Mouse (Mus musculus): ENCODE results near the gene Sdk1.

The Sdk1 gene

DNA sequence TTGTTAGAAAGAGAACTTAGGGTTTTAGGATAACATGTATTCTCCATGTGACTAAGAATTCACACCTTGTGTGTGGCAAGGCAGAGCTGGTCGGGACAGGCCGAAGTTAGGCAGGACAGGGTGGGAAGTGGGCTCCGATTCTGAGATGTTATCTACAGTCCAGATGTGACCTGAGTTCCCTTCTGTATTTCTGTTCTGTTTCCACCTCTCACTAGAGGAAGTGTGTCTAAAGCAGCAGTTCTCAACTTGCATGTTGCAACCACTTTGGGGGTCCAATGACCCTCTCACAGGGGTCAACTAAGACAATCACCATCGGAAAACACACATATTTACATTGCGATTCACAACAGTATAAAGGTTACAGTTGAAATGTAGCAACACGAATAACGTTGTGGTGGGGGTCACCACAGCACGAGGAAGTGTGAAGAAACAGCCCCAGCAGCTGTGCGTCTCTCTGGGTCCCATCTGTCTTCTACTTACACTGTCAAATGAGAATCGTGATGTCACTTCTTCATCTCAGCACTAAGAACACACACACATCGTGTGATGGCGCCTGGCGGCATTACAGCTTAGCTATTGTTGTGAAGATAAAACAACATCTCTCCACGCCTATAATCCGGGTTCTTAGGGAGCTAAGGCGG, 583.6 kb downstream of the Sdk1 start:
- POLR2A ChIA-PET: interaction anchor here in 1 of 4 experiments (0.5 kb wide), 1 partner anchor 75 kb away, joined by 3 read pairs; no protein-coding TSS in a partner anchor
- CTCF ChIA-PET: no interaction called here

DNA sequence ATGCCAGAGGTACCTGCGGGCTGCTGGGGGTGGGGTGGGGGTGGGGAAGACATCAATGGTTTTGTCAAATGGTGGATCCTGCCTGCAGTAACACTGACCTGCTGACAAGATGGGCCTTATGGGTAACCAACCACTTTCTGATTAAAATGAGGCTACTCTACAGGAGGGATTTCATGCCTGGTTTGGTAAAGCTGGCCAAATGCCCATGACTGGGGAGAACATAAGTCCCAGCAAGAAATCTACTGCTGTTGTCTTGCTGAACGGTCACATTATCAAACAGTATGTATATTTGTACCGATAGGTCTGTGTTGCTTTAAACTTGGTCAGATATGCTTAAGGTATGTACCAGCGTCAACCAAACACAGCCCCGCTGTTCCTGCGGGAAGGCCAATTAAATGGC, 594.3 kb downstream of the Sdk1 start:
- POLR2A ChIA-PET: no interaction called here
- CTCF ChIA-PET: no interaction called here

DNA sequence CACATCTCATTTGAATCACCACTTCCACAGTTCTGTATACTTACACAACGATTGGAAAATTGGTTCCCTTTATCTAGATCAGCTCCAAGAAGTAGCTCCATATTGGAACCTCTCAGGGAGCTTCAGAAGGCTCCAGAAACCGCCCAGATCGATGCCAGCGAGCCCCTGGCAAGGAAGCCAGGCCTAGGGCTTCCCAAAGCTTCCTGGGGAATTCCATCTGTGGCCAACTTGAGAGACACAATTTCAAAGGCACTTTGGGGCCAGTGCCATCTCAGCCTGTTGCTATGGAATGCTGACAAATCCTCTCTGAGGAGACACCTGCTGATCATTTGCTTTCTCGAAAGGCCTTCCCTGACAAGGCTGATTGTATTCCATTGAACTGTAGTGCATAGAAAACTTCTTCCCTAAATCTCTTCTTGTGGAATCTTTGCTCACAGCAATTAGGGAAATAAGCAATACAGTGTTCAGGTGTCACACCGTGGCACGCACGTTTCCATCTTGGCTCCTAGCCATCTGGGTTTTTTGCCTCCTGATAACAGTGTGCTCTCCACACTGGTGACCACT, 595.7 kb downstream of the Sdk1 start:
- ChIA-PET POLR2A (interaction anchor here in 1 of 4 experiments (1.2 kb wide), 1 partner anchor 13 kb away, joined by 3 read pairs; no protein-coding TSS in a partner anchor), CTCF (interaction anchor here in 2 of 4 experiments (0.6 kb wide), 2 partner anchors 25 to 65 kb away, joined by 3 to 5 read pairs; no protein-coding TSS in a partner anchor)

DNA sequence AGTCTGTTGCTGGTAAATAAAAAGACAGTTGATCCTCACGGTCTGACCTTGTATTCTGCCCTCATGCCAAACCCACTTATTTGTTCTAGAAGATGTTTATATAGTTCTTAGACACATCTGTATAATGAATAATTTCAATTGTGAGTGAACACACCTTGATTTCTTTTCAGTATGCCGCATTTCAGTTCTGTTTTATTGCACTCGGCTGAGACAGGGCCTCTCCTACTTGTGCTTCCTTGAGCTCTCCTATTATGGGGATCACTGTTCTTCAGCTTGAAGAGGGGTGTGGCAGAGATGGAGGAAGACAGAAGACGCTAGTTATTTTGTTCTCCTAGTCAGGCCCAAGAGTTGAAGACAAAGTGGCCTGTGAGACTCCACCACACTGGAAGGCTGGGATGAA, 603.4 kb downstream of the Sdk1 start:
- ChIA-PET POLR2A (no interaction called here), CTCF (no interaction called here)

DNA sequence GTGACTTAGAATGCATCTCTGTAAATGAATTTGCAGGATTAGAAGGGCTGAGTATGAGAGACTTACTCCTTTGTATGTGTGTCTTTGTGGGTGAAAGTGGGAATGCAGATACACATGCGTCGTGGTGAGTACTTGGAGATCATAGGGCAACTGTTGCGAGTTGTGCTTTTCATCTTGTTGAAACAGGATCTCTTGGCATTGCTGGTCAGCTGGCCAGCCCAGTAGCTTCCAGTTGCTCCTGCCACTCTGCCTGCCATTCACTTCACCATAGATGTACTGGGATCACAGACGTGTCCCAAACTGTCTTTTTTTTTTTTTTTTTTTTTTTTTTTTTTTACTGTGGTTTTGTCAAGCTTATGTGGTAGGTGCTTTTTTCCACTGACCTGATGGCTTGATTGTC, 606.4 kb downstream of the Sdk1 start:
- ChIA-PET POLR2A (no interaction called here), CTCF (interaction anchor here in 2 of 4 experiments (0.6 to 0.7 kb wide), 2 partner anchors 35 to 662 kb away, joined by 3 to 4 read pairs; no protein-coding TSS in a partner anchor)

DNA sequence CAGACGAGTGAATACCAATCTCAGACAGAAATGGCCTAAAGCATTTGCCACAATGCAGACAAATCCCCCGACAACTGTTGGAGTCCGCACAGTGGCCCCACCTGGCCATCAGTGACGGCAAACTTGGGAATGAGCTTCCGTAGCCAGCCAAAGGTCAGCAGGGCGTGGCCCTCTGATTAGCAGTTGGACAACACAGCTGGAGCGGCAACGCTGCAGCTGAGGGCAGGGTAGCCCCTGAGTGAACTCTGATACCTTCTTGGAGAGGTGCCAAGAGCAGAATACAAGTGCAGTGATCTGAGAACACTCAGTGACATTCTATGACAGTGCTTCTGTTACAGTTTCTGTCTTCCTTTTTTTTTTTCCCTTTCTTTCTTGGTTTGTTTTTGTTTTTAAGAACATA, 610.9 kb downstream of the Sdk1 start:
- CTCF ChIA-PET: no interaction called here

DNA sequence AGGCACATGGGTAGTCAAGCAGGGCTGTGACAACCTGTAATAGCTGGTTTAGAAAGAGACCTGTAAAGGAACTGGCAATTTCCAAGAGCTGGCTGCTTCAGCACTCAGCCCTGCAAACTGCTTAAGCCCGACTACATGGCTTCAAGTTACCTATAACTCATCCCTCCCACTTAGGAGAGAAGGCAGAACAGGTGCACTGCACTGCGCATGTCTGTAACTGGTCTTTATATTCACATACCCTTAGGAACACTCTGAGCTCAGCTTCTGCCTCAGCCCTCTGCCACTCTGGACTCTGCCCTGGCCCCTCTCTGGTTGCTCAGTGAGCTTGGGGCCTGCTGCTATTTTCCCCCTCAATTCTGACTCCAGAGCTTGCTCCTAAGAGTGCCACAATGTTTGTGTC, 615.2 kb downstream of the Sdk1 start:
- CTCF ChIA-PET: no interaction called here
- POLR2A ChIA-PET: no interaction called here

More for the DNA sequence above, 610.9 kb downstream of the Sdk1 start:
- POLR2A ChIA-PET: interaction anchor here in 2 of 4 experiments (0.5 to 0.7 kb wide), 2 partner anchors 19 to 615 kb away, joined by 4 read pairs; no protein-coding TSS in a partner anchor

DNA sequence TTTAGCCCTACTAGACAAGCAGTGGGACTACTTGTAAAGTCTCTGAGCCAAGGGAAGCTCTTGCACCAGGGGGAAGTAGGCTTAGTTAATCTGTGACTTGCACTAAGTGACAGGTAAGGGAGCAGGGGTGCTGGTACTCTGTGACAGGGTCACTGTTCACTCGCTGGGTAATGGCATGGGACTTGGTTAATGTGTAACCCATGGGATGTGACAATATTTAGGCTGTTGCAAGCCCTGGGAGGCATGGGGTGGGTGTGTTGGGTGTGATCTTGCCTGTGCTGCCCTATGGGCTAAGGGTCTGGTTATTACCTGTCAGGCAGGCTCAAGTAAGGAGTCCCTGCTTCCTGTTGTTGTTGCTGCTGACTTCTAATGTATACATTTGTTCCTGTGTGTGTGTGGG, 616.5 kb downstream of the Sdk1 start:
- ChIA-PET CTCF (no interaction called here), POLR2A (no interaction called here)

DNA sequence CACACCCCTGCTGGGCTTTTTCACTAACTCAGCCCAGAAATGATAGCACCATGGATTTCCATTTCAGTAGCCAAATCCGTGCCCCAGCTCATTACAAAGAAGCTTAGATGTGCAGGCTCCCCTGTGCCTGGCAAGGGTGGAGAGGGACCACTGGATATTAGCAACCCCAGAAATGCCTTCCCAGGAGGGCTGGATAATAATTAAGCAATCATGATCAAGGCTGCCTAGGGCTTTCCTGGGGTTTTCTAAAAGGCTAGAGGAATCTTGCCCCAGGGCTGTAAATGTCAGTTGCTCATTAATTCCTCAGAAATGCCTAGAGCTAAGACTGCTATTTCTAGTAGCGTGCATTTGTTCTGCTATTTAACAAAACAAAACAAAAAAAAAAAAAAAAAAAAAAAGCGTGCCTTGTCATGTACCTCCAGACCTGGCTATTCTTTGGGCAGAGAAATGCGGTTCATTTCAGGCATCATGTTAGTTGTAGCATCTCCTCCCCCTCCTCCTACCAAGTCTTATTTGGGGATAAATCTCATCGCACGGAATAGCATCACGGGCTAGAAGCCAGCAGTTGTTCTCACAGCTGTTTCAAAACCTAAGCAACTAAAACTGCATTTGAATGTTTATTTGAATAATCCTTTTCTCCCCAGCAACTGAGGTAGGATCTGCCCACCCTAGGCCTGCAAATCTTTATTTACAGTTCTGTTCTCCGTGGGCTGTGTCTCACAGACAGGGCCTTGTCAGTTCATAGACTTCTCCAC, 617.3 kb downstream of the Sdk1 start:
- POLR2A ChIA-PET: interaction anchor here in 1 of 4 experiments (0.7 kb wide), 1 partner anchor 1062 kb away, joined by 6 read pairs; no protein-coding TSS in a partner anchor
- CTCF ChIA-PET: no interaction called here

DNA sequence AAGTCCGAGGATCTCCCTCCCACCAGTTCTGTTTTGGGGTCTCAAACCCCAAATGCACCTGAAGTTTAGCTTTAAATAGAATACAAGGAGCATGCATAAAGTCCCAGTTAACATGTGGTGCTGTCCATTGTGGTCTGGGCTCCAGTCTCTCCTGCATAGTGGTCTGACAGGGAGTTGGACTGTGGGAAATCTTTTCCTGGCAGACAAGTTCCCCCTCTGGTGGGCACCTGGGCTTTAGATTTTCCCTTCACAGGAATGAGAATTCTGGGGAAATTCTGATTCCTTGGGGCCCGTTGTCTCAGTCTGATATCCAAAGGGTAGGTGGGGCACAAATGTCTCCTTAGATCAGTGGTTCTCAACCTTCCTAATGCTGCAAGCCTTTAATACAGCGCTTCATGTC, 624.8 kb downstream of the Sdk1 start:
- ChIA-PET POLR2A (interaction anchor here in 1 of 4 experiments (0.6 kb wide), 1 partner anchor 34 kb away, joined by 3 read pairs; no protein-coding TSS in a partner anchor), CTCF (interaction anchor here in 1 of 4 experiments (1.3 kb wide), 1 partner anchor 8 kb away, joined by 4 read pairs; no protein-coding TSS in a partner anchor)

DNA sequence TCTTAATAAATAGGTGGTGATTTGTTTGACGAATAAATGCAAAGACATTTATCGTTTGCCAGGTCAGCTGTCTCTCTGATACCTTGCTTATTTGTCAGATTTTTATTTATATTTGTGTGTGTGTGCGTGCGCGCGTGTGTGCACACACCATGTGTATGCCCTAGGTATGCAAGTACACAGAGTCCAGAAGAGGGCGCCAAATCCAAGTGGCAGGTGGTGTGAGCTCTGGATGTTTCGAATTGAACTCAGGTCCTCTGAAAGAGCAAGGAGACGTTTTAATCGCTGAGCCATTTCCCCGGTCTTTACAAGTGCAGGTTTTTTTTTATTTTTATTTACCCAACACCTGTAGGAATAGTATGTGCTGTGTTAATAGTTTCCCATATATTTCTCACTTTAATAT, 632.5 kb downstream of the Sdk1 start:
- CTCF ChIA-PET: interaction anchor here (0.5 to 1.5 kb wide), 8 partner anchors 8 to 1538 kb away, joined by 3 to 4 read pairs (median 4); no protein-coding TSS in a partner anchor
- POLR2A ChIA-PET: interaction anchor here in 1 of 4 experiments (0.6 kb wide), 1 partner anchor 42 kb away, joined by 3 read pairs; no protein-coding TSS in a partner anchor

DNA sequence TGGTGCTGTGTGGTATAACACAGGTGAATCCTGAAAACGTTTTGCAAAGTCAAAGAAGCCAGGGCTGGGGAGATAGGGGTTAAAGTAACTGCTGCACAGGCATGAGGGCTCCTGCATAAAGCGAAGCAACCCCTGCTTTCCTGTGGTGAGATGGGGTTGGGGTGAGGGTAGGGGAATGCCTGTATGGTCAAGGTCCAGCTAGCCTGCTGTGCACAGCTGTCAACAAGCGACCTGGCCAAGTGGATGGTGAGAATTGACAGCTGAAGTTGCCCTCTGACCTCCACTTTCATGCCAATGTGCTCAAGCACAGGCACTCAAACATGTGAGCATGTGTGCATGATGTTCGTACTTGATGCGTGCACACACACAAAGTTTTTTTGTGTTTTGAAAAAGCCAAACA, 639.4 kb downstream of the Sdk1 start:
- ChIA-PET POLR2A (no interaction called here), CTCF (no interaction called here)

DNA sequence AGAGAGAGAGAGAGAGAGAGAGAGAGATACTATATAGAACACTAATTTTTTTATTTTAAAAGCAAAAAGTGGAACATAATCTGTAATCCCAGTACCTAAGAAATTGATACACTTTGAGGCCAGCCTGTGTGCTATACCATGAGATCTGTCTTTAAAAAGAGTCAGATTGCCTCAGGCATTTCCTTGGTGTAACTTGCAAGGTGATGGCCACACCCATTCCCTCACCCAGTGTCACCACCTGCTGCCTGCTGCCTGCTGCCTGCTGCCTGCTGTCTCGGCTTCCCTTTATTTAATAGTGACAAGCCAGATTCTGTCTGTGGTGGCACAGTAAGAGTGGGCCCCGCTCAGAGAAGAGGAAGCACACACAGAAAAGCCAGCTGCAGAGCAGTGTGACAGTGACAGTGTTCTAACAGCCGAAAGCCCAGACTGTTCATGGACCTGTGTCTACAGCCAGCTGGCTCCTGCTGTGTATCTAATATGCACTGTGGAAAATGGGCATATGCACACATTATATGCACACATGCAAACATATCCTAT, 642.9 kb downstream of the Sdk1 start:
- POLR2A ChIA-PET: no interaction called here
- CTCF ChIA-PET: no interaction called here

DNA sequence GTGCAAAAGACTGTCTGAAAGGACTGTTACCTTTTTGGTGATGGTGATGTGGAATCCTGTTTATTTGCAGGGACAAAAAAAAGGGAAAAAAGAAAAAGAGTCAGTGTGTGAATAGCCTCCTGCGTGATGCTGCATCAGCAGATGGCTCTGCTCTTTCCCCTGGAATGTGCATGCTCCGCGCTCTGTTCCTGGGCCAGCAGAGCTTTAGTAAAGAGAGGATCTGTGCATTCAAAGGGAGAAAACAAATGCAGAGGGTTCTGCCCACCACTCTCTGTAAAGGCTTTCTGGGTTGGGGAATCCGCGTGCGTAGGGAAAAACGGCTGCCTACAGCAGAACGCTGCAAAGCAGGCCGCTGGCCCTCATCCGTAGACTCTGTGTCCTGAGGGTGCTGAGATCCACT, 644.7 kb downstream of the Sdk1 start:
- ChIA-PET CTCF (no interaction called here), POLR2A (no interaction called here)

DNA sequence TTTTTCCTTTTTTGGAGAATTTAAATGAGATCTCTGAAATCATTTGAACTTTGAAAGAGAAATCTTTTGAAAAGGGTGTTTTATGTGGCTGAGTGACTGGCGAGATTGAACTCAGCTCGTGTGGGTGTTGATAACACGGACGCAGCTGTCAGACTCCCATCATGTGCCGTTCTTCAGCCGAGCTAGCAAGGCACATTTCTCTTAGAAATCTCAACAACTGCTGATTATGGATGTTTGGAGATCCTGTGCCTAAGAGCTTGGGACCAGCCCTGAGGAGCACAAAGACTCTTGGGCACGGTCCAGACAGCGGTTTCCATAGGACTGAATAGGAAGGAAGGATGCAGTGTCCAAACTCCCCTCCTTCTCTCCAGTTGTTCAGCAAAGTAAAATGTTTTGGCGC, 648.5 kb downstream of the Sdk1 start:
- CTCF ChIA-PET: interaction anchor here in 2 of 4 experiments (0.5 to 1.1 kb wide), 2 partner anchors 16 to 271 kb away, joined by 3 to 4 read pairs; no protein-coding TSS in a partner anchor
- POLR2A ChIA-PET: interaction anchor here in 1 of 4 experiments (0.5 kb wide), 1 partner anchor 657 kb away, joined by 3 read pairs; no protein-coding TSS in a partner anchor

DNA sequence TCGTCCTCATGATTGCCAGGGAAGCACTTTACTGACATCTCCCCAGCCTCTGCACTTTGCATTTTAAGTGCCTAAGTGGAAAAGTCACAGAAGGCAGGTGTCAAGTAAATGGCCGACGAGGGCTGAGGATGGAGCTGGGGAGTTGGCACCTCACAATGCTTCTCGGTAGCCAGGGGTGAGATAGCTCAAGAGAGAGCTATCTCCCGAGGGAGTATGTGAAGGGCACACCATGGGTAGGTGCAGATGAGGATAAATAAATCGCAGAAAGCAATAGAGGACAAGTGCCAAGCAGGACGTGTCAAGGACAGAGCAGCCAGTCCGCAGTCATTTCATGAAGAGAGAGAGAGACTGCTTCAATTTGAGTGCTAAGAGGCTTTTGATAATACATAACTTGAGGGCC, 655.1 kb downstream of the Sdk1 start:
- CTCF ChIA-PET: no interaction called here
- POLR2A ChIA-PET: no interaction called here

DNA sequence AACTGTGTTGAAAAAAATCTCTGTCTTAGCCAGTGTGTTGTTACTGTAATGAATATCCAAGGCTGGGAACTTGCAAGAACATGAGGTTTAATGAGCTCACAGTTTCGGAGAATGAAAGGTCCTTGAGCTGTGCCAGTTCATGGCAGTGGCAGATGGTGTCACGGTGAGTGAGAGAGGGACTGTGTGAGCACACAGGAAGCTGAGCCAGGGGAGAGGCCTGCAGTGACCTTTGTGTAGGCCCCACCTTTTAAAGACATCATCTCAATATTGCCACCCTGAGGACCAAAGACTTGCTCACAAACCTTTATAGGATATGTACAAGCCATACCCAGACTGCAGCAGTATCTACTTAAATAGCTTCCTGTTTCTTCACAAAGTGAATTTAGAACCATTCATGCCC, 656.2 kb downstream of the Sdk1 start:
- ChIA-PET CTCF (no interaction called here), POLR2A (no interaction called here)

DNA sequence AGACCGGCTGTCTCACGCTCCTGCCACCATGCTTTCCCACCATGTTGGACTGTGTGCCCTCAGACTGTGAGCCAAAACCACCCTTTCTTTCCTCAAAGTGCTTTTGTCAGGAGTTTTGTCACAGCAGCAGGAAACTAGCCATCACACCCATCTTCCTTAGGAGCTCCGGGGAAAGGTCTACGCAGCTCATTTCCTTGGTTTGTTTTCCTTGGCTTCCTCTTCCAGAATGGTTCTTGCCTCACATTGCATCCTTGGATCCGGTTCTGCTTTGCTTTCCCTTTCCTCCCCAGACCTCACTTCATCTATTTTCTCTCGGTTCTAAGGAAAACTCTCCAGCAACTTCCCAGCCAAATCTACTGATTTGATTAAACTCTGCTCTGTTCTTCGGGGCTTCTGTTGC, 658.5 kb downstream of the Sdk1 start:
- ChIA-PET CTCF (no interaction called here), POLR2A (interaction anchor here in 2 of 4 experiments (0.6 to 0.7 kb wide), 3 partner anchors 34 to 358 kb away, joined by 3 read pairs; no protein-coding TSS in a partner anchor)

DNA sequence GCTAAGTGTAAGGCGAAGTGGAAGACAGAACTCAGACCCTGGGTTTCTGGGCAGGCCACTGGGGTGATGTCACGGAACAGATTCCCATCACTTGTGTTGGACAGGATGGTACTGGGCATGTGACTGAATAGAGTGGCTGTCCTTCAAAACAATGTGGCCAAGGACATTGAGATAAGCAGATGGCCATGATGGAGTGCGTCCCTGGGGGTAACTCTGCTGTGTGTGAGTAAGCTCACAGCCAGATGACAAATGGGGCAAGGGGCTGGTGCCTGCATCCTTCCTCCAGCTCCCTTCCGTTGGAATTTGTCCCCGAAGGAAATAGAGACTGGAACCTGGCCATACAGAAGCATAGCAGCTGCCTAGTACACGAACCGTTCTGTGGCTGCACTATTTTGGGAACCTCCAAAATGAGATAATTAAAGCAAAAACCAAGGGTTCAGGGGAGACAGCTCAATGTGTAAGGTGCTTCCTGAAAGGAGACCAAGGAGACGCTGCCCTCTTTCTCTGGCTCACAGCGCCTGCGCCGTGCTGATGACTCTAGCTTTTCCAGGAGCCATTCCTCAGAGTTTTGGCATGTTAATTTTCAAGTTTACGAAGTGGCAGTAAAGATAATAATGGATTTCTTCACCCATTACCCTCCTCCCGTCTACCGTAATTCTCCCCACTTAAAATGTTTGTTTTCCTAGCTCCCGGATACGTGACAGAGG, 661.4 kb downstream of the Sdk1 start:
- POLR2A ChIA-PET: no interaction called here

More for the DNA sequence above, 661.4 kb downstream of the Sdk1 start:
- CTCF ChIA-PET: no interaction called here

Data from embryonic stem cell, embryonic (primary cell).